Mouse (Mus musculus): ENCODE results near the gene Gk5.
"Not testable (repeated sequence)": the region's sequence is repeated elsewhere in the genome, so short reads cannot be mapped to it uniquely, and the experiment has no call there.

The Gk5 gene

DNA sequence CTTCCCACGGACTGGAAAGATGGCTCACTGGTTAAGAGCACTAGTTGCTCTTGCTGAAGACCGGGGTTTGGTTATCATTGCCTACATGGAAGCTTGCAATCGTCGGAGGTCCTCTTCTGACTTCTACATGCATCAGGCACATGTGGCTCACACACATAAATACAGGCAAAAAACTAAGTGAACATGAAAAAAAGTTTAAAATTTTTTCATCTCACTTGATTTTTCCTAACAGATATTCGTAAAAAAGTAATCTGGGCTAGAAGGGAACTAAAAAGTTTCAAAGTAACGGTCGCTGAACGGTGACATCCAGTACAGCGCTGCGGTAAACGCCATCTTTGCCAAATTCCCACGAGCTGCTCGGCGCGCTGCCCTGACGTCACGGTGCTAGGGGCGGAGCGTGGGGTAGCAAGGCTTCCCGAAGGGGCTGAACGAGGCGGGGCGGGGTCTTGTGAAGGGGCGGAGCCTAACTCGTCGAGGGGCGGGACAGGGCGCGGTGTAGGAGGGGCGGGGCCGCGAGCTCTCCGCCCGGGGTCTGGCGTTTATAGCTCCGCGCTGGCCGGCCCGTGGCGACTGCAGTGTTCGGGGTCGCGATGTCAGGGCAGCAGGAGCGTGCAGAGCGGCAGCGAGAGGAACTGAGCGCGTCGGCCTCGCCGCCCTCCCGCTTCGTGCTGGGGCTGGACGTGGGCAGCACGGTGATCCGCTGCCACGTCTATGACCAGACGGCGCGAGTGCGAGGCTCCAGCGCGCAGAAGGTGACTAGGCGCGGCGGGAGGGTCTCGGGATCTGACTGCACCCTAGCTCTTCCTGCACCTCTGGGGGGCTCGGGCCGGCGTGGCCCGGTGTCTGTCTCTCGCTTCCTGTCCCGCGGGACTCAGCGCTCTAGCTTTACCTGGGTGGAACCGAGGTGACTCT is at the start of gene Gk5:
TSS of gene Gk5 (plus strand) at position 502 of the 912 bp plus-strand sequence.
- peak; percentile 98 for DNase-seq (ENCODE audit: low read depth)

DNA sequence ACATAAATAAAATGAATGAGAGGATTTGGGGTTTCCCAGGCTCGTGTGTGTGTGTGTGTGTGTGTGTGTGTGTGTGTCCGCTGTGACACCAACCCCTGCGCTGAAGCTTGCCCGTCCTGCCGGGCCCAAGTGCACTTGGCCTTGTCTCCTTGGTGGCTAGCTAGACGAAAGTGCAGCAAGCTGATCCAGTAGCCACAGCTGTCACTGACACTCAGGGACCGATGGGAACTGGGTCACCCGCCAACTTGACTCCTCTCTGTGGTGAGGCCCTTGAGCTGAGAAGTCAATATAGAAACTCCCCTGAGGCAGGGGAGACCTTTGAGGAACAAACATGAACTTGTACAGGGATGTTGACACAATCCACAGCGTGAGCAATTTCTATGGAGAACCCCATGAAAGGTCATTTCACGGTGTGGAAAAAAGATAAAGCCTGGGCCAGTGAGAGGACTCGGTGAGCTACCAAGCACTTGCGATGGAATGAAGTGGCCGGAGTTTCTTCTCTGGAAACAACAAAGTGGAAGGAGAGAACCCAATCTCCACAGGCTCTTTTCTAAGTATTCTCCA is 40.3 kb upstream of the Gk5 start:
- DNase-seq (ENCODE audit: low read depth), result no peak

DNA sequence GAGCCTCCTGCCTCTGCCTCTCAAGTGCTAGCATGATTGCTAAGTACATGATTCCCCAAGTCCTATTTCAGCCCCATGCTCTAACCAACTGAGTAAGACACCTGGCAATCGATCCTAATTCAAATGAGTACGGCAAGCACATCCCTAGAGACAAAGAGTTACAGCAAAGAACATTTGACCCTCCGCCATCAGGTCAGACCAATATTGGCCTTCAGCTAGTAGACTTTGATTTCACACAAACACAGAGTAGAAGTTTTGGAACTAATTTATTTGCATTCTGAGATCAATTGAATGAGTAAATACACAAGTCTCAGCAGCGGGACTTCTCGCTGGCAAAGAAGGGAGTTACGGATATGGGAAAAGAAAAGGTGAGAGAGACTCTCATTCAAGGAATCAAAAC is 33.9 kb upstream of the Gk5 start:
- DNase-seq (ENCODE audit: low read depth), result no peak

DNA sequence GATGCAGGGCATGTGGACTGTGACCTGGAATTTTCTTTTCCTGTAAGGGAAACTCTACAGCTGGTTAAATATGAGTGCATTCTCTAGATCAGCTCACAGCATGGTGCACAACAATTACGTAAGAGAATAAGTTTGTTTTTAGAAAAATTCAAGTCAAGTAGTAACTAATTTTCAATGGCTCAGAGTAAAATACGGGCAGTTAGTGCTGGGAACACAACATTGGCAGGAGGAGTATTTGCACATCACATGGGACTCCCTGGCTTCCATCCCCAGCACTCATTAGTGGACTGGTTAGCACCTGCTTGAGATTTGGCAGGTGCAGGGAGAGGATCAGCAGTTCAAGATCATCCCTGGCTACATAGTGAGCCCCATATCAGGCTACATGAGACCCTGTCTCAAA is 31.5 kb upstream of the Gk5 start:
- no peak for DNase-seq (ENCODE audit: low read depth)

DNA sequence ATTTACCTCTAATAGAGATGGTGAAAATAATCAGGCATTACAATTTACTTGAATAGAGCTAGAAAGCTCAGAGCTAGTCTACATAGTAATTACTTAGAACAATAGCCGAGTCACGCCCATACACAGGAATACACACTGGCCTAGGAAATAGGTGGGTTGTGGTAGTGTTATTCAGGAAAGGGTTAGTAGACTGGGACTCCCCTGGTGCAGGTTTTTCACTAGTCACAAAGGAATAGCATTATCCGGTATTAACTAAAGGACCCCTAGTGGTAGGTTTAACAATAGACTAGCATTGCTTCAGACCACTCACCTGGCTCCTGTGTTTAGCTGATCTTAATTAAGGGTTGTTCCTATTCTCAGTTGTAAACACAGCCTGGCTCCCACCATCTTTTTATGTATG is 30.7 kb upstream of the Gk5 start:
- not testable (repeated sequence) for DNase-seq (ENCODE audit: low read depth)

DNA sequence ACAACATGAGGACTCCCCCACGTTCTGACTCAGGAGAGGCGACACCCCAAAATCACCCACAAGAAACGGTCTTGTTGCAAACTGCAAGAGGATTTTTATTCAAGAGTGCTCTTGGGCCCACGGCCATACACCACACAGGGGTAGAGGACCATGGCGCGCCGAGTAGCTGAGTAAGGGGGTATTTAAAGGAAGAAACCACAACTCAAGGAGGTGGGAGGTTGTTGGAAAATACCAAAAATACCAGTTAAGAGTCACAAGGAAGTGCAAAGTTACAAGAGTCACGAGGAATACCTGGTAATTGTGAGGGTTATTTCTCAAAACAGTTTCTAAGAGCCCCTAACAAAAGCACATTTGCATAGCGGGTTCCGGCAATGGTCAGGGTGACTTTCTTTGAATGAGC is 26.5 kb upstream of the Gk5 start:
- DNase-seq (ENCODE audit: low read depth), result not testable (repeated sequence)

DNA sequence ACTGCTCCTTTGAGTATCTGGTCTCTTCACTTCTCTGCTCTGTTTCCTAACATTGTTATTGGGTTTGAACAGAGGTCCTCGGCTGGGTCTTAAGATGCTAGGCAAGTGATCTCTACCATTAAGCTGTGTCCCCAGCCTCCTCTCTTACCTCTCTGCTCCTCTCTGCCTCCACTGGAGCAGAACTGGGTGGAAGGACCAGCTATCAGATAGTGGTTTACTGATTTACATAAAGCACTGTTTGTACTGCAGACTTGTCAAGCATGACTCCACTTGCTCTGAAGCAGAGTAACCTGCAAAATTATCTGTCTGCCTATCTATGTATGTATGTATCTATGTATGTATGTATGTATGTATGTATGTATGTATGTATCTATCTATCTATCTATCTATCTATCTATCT is 25.9 kb upstream of the Gk5 start:
- DNase-seq (ENCODE audit: low read depth), result no peak

DNA sequence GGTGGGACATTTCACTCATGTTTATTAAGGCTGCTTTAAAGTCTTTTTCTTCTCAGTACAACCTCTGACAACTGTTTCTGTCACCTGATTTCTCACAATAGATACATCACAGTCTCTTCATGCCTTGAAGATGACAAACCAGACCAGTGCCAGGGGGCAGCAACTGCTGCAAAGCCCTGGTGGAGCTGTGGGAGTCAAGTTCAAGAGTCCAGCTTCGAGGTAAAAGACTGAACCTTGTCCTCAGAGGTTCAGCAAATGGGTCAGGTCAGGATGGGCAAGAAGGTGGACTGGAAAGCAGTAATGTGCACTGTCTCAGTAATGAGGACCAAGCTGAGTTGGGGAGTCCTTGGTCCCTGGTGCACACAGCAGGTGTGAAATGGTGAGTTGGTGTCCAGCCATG is 24.8 kb upstream of the Gk5 start:
- DNase-seq (ENCODE audit: low read depth), result no peak

DNA sequence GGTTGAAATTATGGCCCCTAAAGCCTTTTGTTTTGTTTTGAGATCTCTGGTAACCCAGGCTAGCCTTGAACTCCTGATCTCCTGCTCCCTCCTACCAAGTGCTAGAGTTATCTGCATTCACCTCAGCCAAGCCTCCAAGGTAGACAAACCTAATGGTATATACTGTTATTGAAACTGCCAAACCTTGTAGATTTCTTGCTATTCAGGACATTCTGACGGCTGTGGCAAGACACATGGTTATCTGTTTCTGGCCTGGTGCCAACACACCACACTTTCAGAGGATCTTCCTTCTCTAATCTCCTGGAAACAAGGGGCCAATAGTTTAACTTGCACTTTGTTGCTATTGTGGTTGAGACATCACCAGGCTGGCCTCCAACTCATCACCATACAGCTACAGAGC is 24.0 kb upstream of the Gk5 start:
- no peak for DNase-seq (ENCODE audit: low read depth)

DNA sequence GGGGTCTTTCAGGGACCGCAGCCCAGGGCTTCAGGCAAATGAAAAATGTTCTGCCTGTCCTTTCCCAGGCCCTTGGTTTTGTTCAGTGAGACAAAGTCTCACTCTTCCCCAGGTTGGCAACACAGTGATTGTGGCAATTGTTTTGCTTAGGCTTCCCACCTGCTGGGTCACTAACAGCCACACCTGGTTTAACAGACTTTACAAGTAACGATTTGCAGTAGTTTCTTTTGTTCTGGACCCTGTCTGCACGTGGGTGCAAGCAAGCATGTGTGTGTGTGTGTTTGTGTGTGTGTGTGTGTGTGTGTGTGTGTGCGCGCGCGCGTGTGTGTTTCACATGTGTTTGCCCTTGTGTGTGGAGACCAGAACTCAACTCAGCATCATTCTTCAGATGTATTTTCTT is 16.3 kb upstream of the Gk5 start:
- no peak for DNase-seq (ENCODE audit: low read depth)

DNA sequence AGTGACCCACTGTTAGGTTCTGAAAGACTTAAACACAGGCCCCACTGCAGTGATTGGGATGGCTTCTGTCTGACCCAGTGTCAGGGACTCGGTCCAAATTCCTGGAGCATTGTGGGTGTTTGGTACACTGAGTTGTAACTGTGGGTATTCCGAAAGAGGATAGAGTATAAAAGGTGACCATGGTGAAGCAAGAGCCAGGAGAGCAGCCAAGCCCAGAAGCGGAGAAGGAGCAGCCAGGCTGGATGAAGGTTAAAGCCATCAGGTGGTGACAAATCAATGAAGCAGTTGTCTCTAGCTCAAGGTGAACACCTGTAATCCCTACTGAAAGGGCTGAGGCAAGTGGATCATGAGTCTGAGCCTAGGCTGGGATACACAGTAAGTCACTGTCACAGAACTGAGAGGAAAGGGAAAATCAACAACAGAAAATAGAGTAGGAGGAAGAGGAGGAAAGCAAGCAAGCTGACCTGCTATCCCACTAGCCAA is 6.2 kb upstream of the Gk5 start:
- DNase-seq (ENCODE audit: low read depth), result no peak

DNA sequence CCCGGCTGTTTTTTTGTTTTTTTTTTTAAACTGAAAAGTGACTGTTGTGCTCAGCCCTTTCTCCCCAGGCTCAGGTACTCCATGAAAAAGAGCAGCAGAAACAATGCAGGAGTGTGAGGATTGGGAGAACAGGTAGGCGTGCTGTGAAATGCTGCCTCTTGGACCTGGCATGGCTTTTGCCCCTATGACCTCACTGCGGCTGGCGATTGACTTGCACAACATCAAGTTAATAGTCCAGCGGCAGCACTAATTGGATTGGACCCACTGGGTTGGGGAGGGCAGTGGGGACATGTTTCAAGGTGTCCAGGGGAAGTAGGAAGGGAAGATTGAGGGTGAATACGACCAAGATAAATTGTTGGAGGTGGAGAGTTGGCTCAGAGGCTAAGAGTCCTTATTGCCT is 2.4 kb upstream of the Gk5 start:
- no peak for DNase-seq (ENCODE audit: low read depth)

DNA sequence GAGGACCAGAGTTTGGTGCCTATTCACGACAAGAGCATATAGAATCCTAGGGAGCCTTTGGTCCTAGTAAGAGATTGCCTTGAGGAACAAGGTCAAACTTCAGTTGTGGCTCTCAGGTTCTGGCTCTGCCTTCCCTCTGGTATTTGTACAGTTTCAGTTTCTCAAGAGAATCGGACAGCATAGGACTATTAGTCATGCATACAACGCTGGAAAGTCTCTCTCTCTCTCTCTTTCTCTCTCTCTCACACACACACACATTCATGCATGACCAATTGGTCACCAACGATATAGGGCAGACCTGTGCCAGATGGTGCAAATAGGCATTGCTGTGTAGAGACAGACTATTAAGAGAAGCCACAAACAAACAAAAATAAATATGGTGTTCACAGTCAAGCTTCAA is 946 bp upstream of the Gk5 start:
- DNase-seq (ENCODE audit: low read depth), result no peak

DNA sequence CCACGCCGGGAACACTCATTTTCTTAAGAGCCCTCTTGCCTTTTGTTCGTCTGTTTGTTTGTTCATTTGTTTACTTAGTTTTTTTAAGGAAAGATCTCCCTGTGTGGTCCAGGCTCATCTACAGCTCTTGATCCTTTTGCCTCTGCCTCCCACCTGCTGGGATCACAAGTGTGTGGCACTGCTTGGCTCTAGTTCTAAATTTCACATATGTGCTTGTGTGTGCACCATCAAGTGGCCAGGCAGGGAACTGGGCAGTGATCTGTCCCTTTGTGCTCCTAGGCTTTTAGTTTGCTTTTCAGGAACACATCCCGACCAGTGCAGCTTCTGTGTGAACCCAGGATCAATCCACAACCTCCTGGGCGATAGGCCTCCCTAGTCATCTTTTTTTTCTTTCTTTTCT is 8.8 kb downstream of the Gk5 start:
- no peak for DNase-seq (ENCODE audit: low read depth)

DNA sequence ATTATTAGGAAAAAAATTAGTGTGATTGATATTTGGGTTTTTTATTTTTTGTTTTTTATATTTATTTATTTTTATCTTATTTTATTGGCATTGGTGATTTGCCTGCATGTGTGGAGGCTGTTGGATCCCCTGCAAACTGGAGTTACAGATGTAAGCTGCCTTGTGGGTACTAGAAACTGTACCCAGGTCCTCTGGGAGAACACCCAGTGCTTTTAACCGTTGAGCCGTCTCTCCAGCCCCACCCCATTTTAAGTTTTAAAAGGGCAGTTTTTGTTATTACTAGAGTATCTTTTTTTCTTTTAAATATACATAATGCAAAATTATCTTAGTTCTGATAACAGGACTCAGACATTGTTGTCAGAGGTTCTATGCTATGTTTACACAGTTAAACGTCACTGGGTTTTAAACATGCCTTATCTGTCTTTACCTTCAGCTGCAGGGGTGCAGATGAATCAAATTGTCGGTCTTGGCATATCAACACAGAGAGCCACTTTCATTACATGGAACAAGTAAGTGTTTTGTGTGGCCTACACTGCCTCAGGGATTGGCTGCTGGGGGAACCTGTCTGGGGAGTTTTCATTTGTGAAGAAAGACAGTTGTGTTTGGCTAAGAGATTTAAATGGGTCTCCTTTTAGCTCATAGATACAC is 13.9 kb downstream of the Gk5 start:
- DNase-seq (ENCODE audit: low read depth), result no peak

DNA sequence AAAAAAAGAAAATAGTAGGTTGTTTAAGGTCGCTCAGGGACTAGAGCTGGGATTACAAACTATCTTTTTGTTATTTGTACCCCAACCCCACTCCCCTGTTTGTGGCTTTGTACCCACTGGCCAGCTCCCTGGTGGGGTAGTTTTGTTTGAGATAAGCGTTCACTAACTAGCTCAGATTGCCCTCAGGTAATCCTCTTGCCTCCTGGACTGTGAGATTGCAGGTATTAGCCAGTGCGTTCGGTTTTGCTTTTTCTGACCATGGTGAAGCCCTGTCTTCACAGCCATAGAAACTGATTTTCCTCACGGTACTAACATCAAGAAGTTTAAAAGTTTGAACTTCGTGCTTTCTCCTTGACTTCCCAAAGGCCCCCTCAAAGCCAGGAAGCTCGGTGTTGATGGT is 15.3 kb downstream of the Gk5 start:
- DNase-seq (ENCODE audit: low read depth), result no peak

DNA sequence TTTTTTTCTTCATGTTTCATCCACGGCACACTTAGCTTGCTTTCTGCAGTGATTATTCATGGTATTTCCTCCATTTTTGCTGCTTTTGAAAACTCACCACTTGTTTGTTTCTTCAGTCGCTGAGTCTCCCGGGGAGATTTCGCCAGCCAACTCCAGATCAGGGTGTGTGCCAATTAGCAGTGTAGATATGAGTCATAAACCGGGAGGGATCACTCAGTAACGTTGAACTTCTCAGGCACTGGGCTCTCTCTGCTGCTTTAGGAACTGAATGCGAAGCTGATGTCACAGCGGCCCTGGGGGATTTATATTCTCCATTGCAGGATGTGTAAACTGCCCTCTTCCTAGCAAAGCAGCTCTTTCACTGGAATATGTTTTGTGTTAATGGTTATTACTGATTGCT is 15.8 kb downstream of the Gk5 start:
- DNase-seq (ENCODE audit: low read depth), result no peak

DNA sequence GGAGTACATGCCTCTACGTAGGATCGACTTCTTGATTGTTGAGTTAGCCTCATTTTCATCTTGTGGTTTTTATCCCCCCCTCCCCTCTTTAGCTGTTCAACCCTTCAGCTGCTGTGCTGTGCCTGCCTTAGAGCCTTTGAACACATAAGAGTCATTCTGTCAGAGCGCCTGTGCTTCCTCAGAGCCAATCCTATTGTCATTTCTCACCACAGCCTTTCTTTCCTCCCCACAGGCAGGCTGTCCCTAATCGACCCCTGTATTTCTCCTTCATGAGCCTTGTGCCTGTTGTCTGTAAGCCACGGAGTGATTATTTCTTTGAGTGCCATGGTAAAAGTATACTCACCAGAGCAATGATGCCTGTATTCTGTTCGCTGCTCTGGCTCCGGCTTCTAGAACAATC is 16.3 kb downstream of the Gk5 start:
- no peak for DNase-seq (ENCODE audit: low read depth)

DNA sequence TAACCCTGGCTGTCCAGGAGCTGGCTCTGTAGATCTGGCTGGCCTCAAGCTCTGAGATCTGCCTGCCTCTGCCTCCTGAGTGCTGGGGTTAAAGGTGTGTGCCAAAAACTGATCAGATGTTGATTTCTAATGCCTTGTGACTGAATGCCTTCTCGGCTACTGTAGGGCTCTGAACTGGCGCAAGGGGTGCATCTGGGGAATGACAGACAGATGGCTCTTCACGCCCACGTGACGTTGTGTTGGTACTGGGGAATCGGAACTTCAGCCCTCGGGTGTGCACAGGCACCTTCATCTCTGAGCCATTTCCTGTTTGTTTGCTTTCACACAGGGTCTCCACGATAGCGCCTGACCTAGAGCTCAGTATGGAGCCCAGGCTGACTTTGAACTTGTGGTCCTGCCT is 19.8 kb downstream of the Gk5 start:
- no peak for DNase-seq (ENCODE audit: low read depth)

DNA sequence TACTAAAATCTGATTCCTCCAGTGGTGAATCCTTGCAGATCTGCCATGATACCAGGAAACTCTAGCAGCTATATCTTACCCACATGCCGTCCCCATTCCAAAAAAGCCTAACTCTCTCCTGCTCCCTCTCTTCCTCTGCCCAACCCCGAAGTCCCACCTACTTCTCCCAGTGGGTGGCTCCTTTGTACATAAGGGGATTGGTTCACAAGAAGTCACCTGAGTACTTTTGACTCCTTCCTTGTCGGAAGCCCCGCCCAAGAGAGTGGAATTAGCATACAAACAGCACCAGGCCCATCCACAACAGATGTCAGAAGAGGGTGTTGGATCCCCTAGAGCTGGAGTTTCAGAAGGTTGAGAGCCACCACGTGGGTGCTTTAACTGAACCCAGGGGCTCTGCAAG is 20.7 kb downstream of the Gk5 start:
- DNase-seq (ENCODE audit: low read depth), result no peak

DNA sequence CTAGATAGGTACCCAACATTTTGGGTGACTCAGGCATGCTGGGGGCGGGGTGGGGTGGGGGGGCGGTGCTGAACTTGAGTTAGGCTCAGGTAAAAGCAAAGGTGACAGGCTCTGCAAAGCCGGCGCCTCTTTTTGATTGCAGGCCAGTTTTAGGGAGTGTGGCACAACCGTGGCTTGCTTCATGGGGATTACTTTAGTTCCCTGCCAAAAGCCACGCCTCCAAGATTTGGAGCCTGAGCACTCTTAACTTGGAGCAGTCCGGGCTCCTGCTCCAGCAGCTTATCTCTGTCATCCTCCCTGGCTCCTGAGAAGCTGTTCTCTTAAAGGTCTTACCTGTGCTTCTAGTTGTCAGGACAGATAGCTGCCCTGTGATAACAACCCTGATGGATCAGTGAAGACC is 21.8 kb downstream of the Gk5 start:
- DNase-seq (ENCODE audit: low read depth), result no peak

DNA sequence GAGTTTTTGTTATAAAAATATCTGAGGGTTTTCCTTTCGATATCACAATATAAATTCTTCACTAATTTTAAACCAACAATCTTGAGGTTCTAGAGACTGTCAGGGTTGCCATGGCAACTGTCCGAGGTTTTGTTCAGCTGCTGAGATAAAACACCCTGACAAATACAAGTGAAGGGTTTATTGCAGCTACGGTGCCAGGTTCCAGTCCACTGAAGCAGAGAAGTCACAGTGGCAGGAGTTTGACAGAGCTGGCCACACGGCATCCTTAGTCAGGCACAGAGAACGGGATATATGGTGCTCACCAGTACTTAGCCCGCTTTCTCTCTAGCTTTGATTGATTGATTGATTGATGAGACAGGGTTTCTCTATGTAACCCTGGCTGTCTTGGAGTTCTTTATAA is 23.3 kb downstream of the Gk5 start:
- no peak for DNase-seq (ENCODE audit: low read depth)

DNA sequence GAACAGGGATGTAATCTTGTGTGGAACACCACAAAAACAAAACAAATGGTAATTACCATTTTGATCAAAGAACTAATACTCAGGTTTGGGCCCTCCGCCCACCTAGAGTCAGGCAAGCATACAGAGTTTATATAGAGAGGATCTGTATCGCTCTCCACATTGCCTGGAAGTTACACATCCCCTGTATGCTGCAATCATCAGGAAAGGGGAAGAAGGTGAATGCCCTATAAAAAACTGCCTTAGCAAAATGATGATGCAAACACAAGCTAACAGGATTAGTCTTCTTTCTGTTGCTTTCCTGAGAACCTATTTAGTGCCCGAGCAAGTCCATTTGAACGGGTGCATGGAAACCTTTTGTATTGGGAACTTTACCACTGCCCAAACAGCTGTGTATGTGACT is 24.5 kb downstream of the Gk5 start:
- no peak for DNase-seq (ENCODE audit: low read depth)

All from naive thymus-derived CD4-positive, alpha-beta T cell, adult 2 months (primary cell).